Mouse (Mus musculus) forebrain, embryonic 14.5 days (tissue): ENCODE data around the gene Dmrt3. TPM values are rescaled to one million over a fixed set of nuclear protein-coding genes. Genes with fewer than 3 reads are reported as not detected.

Experiments
- ATAC-seq: fragments of 200-750 bp; cut with Nextera tagmentation; 2 replicates; pipeline ENCODE4 v1.8.0; 2017; ENCODE audit warnings: mild to moderate bottlenecking, moderate library complexity
- DNase-seq: peaks from one replicate; pipeline ENCODE4 v3.0.0-alpha.2; 2015; ENCODE audit warnings: low spot score
- H3K27ac ChIP-seq: fragments of 300-500 bp; sonication (generic); 2 replicates; pipeline ENCODE4 v1.5.1; 2014; ENCODE audit warnings: low read depth, mild to moderate bottlenecking, control low read depth, low read length, moderate library complexity
- H3K27me3 ChIP-seq: fragments of 300-500 bp; sonication (generic); replicated peaks from 2 replicates; pipeline ENCODE4 v1.6.1; 2014; ENCODE audit warnings: low read length, control low read depth, mixed read lengths; ENCODE audit not compliant: control insufficient read depth, insufficient read depth
- H3K36me3 ChIP-seq: fragments of 300-500 bp; sonication (generic); 2 replicates; pipeline ENCODE4 v1.6.1; 2014; ENCODE audit warnings: low read length, control low read depth; ENCODE audit not compliant: control insufficient read depth, insufficient read depth
- H3K4me1 ChIP-seq: fragments of 300-500 bp; sonication (generic); 2 replicates; pipeline ENCODE4 v1.6.1; 2014; ENCODE audit warnings: antibody characterized with exemption, low read length, control low read depth; ENCODE audit not compliant: control insufficient read depth, insufficient read depth
- H3K4me2 ChIP-seq: fragments of 300-500 bp; sonication (generic); 2 replicates; pipeline ENCODE4 v1.6.1; 2014; ENCODE audit warnings: mild to moderate bottlenecking, control low read depth, low read length
- H3K4me3 ChIP-seq: fragments of 300-500 bp; sonication (generic); 2 replicates; pipeline ENCODE4 v1.5.1; 2014; ENCODE audit warnings: low read depth, low read length, control low read depth
- H3K9ac ChIP-seq: fragments of 300-500 bp; sonication (generic); 2 replicates; pipeline ENCODE4 v1.6.1; 2014; ENCODE audit warnings: mild to moderate bottlenecking, low read length, control low read depth, moderate library complexity
- H3K9me3 ChIP-seq: fragments of 300-500 bp; sonication (generic); replicated peaks from 2 replicates; pipeline ENCODE4 v1.6.1; 2016; ENCODE audit warnings: low read length, control low read depth, mixed read lengths; ENCODE audit not compliant: control insufficient read depth
- WGBS: fragments of 180-500 bp; shearing (Covaris S2); extraction: QIAGEN DNeasy Blood & Tissue Kit; methylation state at CpG from one replicate; pipeline ENCODE4 v1.1.7; 2014; 5-methylcytosine and 5-hydroxymethylcytosine counted together
- polyA plus RNA-seq: library from polyadenylated mRNA; unstranded; fragments of >200 nt; fragmentation: Nextera tagmentation; extraction: Ambion mirVana; gene quantifications from 2 replicates; pipeline ENCODE4 v1.2.1, GENCODE M21; 2014

Gene Dmrt3
- polyA plus RNA-seq, 1 experiment from 2014 or later = 5.0 TPM

DNA sequence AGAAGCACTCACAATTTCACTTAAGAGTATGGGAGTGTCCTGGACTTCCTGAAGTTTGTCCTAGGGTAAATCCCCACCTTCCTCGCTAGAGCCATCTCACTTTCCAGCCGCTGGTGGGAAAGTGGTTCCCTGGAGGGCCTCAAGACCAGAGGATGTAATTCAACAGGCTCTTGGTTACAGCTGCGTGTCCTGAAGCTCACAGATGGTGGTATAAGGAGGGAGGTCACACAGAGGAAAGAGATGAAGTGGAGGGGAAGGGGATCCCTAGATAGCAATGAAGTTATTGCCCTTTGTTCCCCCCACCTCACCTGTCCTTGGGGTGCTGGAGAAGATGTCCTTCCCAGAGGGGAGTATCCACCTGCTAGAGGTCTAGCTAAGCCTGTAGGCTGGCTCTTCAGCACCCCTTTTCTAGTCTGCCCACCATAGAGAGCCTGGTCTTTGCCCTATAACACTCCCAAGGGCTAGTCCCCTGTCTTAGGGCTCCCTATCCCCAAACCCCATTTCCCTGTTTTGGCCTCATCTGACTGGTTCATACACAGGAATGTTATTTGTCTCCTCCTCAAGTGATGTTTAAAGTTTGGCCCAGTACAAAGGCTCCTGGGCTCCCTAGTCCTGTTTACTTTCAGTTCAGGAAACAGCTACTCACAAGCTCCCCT, 59.6 kb downstream of the Dmrt3 start:
- H3K4me1 ChIP-seq = peaks cover 10% of the 10 kb centered on the region
- 2% methylated on average over 3 of the region's 3 CpGs for WGBS
- H3K4me2 ChIP-seq = no peak overlapping the region
- no peaks in the 10 kb centered on the region for H3K36me3 ChIP-seq
- no peak overlapping the region for H3K4me3 ChIP-seq
- no peak overlapping the region for H3K9ac ChIP-seq
- H3K27me3 ChIP-seq = peaks cover 83% of the 10 kb centered on the region
- H3K9me3 ChIP-seq = no peaks in the 10 kb centered on the region
- ATAC-seq = no peak
- no peak for DNase-seq
- no peak overlapping the region for H3K27ac ChIP-seq

DNA sequence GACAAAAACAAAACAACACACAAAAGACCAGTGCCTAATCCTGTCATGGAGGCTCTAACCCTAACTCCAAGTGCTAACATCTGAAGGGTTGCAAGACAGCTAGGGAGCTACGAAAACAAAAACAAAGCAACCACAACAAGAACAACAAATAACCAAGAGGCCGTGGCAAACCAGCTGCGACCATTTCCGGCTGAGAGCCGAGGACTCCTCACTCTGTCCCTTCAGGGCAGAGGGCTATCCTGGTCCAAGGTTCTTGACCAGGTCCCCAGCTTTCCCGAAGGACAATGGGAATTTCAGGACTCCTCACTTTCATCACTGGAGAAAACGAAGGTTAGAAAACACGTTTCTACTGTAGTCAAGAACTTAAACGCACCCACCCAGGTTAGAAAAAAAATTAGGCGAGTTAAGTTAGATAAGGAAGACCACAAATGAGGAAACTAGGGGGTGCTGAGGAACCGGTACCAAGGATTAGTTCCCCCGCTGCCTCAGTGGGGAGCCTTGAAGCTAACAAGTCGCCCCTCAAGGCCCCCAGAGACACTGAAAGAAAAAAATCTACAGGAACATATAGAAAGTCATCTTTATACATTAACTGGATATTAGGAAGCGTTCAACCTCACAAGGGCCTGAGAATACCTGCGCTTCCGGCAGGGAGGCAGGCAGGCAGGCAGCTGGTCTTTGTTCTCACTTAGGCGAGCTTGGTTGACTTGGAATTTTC, 60.6 kb downstream of the Dmrt3 start:
- Histone ChIP-seq H3K27me3 (peaks cover 83% of the 10 kb centered on the region), H3K4me2 (no peak overlapping the region), H3K9me3 (no peaks in the 10 kb centered on the region), H3K36me3 (no peaks in the 10 kb centered on the region), H3K4me3 (no peak overlapping the region), H3K27ac (no peak overlapping the region), H3K9ac (no peak overlapping the region), H3K4me1 (peaks cover 10% of the 10 kb centered on the region)
- DNase-seq = no peak
- WGBS = under 1% methylated on average over 17 of the region's 17 CpGs
- no peak for ATAC-seq

DNA sequence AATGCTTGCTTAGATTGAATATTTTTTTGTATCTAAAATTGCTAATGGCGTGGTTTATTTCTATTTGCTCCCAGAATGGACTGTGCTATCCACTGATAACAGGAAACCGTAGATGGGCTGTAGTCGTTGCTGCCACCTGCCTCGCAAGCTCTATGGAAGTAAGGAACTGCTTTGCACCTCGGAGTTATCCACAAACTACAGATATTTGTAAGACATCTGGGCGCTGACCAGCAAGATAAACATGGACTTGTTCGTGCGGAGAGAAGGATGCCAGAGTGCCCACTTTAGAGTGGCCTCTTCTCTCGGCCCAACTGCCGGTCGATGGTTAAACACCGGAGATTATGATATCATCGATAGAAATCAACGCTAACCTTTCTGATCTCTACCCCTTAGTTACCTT, 61.6 kb downstream of the Dmrt3 start:
- H3K9ac ChIP-seq = no peak overlapping the region

DNA sequence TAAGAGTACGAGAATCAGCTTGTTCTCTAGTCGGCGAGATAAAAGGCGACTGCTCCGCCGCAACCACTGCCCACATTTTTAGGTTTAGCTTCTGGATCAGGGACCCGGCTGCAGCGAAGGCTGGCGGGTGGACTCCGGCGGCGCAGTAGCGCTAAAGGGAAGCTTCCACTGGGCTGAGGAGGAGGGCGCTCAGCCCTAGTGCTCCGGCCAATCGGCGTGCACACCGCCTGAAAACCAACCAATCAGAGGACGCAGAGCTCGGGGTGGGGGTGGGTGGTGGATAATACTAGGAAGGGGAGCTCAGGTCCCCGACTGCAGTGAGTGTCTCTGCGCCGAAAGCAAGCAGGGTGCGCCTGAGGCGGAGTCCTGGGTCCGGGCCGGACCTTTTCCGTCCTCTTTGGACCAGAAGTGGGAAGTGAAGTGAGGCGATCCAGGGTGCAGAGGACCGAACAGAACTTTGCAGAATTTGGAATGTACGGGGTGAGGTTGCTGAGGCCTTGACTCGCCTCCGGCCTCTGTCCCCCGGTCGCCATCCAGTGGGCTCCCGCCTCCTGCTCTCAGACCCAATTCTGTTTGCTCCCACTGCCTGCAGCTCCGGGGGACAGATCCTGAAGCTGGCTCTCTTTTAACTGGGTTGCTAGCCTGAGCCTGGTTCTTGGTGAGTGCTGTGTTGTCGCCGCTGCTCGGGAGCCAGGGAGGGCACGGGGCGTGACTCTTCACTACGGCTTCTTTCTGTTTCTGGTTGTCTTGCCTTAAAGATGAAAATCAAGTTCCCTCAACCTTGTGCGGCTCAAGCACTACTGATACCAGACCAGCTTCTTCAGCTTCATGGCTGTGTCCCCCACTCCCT, 62.2 kb downstream of the Dmrt3 start, which contains the start of gene Dmrt2:
TSS of gene Dmrt2 (plus strand) at position 311 of the 850 bp plus-strand sequence.
- WGBS = under 1% methylated on average over 44 of the region's 44 CpGs
- ATAC-seq (peak; percentile 99), DNase-seq (peak; percentile 94)
- H3K27me3 ChIP-seq = peaks cover 79% of the 10 kb centered on the region
- no peak within 1 kb of the TSS for H3K9ac ChIP-seq
- H3K27ac ChIP-seq = no peak within 1 kb of the TSS
- no peaks in the 10 kb centered on the region for H3K9me3 ChIP-seq
- peaks cover 10% of the 10 kb centered on the region for H3K4me1 ChIP-seq
- H3K36me3 ChIP-seq = no peaks in the 10 kb centered on the region
- H3K4me2 ChIP-seq = peak within 1 kb of the TSS; percentile 70
- peak within 1 kb of the TSS; percentile 34 for H3K4me3 ChIP-seq

More for the DNA sequence above, 61.6 kb downstream of the Dmrt3 start:
- WGBS = under 1% methylated on average over 14 of the region's 14 CpGs
- Histone ChIP-seq H3K4me2 (peak overlapping the region; percentile 70), H3K36me3 (no peaks in the 10 kb centered on the region), H3K4me3 (peak overlapping the region; percentile 32), H3K27me3 (peaks cover 83% of the 10 kb centered on the region), H3K27ac (no peak overlapping the region), H3K4me1 (peaks cover 10% of the 10 kb centered on the region), H3K9me3 (no peaks in the 10 kb centered on the region)
- DNase-seq (no peak), ATAC-seq (peak; percentile 12; the same call in 1 of the 2 replicates)

Other genes with a start within 250 kb of the Dmrt3 start
- gene Dmrt1, start 104.7 kb upstream of the Dmrt3 start, polyA plus RNA-seq = 0.19 TPM in 1 of 2 replicates, not detected in the other
- 0.58 and 1.1 TPM in 2 replicates for gene Dmrt2, start 62.1 kb downstream of the Dmrt3 start, polyA plus RNA-seq